Mouse (Mus musculus): Measurements from ENCODE around the gene Tdrd5.
A peak's percentile ranks its signal among the peaks of the same experiment; 100 is the strongest.

- no peak for TF ChIP-seq POLR2A (IDR thresholded peaks at IDR 0.05; ENCODE audit: low read depth, low read length)
- no peak for TF ChIP-seq USF1 (IDR thresholded peaks at IDR 0.05; ENCODE audit: low read depth, low read length)
- peak; percentile 82 for TF ChIP-seq SMC3 (IDR thresholded peaks at IDR 0.05; ENCODE audit: low read depth, low read length)
- TF ChIP-seq CTCF (conservative IDR thresholded peaks at IDR 0.05 in 1 of 2, IDR thresholded peaks at IDR 0.05 in 1 of 2; ENCODE audit: low read depth in 2 of 2, low read length in 2 of 2) = peak; percentile 61 to 89
- TF ChIP-seq SIN3A (IDR thresholded peaks at IDR 0.05; ENCODE audit: low read length) = no peak
- TF ChIP-seq NELFE (IDR thresholded peaks at IDR 0.05; ENCODE audit: low read depth, low read length) = no peak
- TF ChIP-seq ETS1 (conservative IDR thresholded peaks at IDR 0.05; ENCODE audit: low read depth, low read length) = no peak
- peak; percentile 89 for TF ChIP-seq RAD21 (IDR thresholded peaks at IDR 0.05; ENCODE audit: low read depth, low read length)
- no peak for TF ChIP-seq ZKSCAN1 (IDR thresholded peaks at IDR 0.05; ENCODE audit: borderline replicate concordance, low read depth, low read length)
- no peak for TF ChIP-seq ZC3H11A (IDR thresholded peaks at IDR 0.05; ENCODE audit: low read depth, low read length)
- TF ChIP-seq EP300 (IDR thresholded peaks at IDR 0.05; ENCODE audit: low read length) = no peak
- TF ChIP-seq MAZ (IDR thresholded peaks at IDR 0.05; ENCODE audit: low read depth, low read length) = no peak
Observed at GRCm38 (mm10) chr1:156241713-156242348, 61.6 kb downstream of the Tdrd5 start.

All from CH12.LX (cell line).